Mouse (Mus musculus) intestine, embryonic 16.5 days (tissue): Measurements from ENCODE around the gene C8a. TPM values are rescaled to one million over a fixed set of nuclear protein-coding genes. Genes with fewer than 3 reads are reported as not detected.

Source experiments
- ATAC-seq: fragments of 200-750 bp; cut with Nextera tagmentation; 2 replicates; pipeline ENCODE4 v1.8.0; 2017; ENCODE audit warnings: moderate TSS enrichment, moderate library complexity
- H3K27ac ChIP-seq: fragments of 300-500 bp; sonication (generic); 2 replicates; pipeline ENCODE4 v1.5.1; 2014; ENCODE audit warnings: mild to moderate bottlenecking, low read length
- H3K27me3 ChIP-seq: fragments of 300-500 bp; sonication (generic); replicated peaks from 2 replicates; pipeline ENCODE4 v1.6.1; 2014; ENCODE audit warnings: low read length, control low read depth, mixed read lengths; ENCODE audit not compliant: control insufficient read depth, insufficient read depth
- H3K36me3 ChIP-seq: fragments of 300-500 bp; sonication (generic); 2 replicates; pipeline ENCODE4 v1.6.1; 2014; ENCODE audit warnings: low read length, control low read depth; ENCODE audit not compliant: control insufficient read depth, insufficient read depth
- H3K4me1 ChIP-seq: fragments of 300-500 bp; sonication (generic); 2 replicates; pipeline ENCODE4 v1.6.1; 2014; ENCODE audit warnings: low read length, control low read depth, mixed read lengths; ENCODE audit not compliant: control insufficient read depth, insufficient read depth
- H3K4me2 ChIP-seq: fragments of 300-500 bp; sonication (generic); 2 replicates; pipeline ENCODE4 v1.6.1; 2014; ENCODE audit warnings: low read depth, low read length, control low read depth
- H3K4me3 ChIP-seq: fragments of 300-500 bp; sonication (generic); 2 replicates; pipeline ENCODE4 v1.5.1; 2014; ENCODE audit warnings: mild to moderate bottlenecking, low read length
- H3K9ac ChIP-seq: fragments of 300-500 bp; sonication (generic); 2 replicates; pipeline ENCODE4 v1.6.1; 2014; ENCODE audit warnings: low read depth, low read length
- H3K9me3 ChIP-seq: fragments of 300-500 bp; sonication (generic); 2 replicates; pipeline ENCODE4 v1.6.1; 2016; ENCODE audit warnings: low read length, control low read depth; ENCODE audit not compliant: control insufficient read depth
- WGBS: fragments of 180-500 bp; shearing (Covaris S2); extraction: QIAGEN DNeasy Blood & Tissue Kit; methylation state at CpG from one replicate; pipeline ENCODE4 v1.1.7; 2014; 5-methylcytosine and 5-hydroxymethylcytosine counted together
- polyA plus RNA-seq: library from polyadenylated mRNA; unstranded; fragments of >200 nt; fragmentation: Nextera tagmentation; extraction: Ambion mirVana; gene quantifications from 2 replicates; pipeline ENCODE4 v1.2.1, GENCODE M21; 2015

Gene C8a
- polyA plus RNA-seq, 1 experiment from 2014 or later = 0.31 TPM

DNA sequence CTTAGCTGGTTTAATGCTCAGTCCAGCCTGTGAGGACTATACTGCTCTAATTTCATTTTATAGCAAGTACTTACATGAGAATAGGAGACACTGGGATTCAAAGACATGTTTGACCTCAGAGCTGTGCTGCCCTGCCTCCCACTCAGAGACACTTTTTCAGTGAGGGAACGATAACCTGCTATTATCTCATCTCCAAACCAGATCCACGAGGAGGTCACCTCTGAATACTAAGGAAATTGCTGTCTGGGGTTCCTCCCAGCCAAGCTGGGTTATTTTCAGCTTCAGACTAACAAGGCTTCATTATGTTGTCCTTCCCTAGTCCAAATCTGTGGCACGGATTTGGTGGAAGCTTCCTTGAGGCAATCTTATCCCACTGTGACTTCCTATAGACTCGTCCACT lies 56.3 kb downstream of the C8a start:
- Histone ChIP-seq H3K36me3 (no peaks in the 10 kb centered on the region), H3K27me3 (no peaks in the 10 kb centered on the region), H3K9me3 (no peaks in the 10 kb centered on the region), H3K4me3 (no peak overlapping the region), H3K4me1 (0 out of 2 replicates have a peak, but pooled peaks cover 3% of the 10 kb centered on the region), H3K27ac (no peak overlapping the region), H3K4me2 (no peak overlapping the region), H3K9ac (no peak overlapping the region)
- no peak for ATAC-seq
- WGBS = 69% methylated on average over 4 of the region's 4 CpGs

DNA sequence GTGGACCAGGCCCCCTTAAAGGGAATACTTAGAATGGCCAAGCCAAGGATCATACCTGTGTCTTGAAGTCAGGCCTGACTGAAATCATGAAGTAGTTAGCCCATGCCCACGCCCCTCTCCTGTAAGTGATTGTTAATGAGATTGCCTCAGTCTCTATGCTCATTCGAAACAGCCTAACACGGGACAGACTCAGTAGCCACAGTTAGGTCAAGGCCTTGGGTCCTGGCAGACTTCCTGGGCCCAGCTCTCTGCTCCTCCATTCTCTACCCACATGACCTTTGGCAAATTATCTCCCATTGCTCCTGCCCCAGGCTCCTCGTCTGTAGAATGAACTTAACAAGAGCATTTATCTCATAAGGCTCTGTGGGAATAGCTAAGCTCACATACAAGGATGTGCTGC lies 57.2 kb downstream of the C8a start:
- H3K4me1 ChIP-seq = 0 out of 2 replicates have a peak, but pooled peaks cover 3% of the 10 kb centered on the region
- H3K4me3 ChIP-seq = no peak overlapping the region
- H3K36me3 ChIP-seq = no peaks in the 10 kb centered on the region
- H3K27me3 ChIP-seq = no peaks in the 10 kb centered on the region
- no peaks in the 10 kb centered on the region for H3K9me3 ChIP-seq
- no peak overlapping the region for H3K27ac ChIP-seq
- no peak overlapping the region for H3K9ac ChIP-seq
- WGBS = 63% methylated on average over 4 of the region's 4 CpGs
- ATAC-seq = no peak
- H3K4me2 ChIP-seq = no peak overlapping the region

- no peak overlapping the region for H3K4me2 ChIP-seq
- H3K27me3 ChIP-seq = no peaks in the 10 kb centered on the region
- no peaks in the 10 kb centered on the region for H3K9me3 ChIP-seq
- no peaks in the 10 kb centered on the region for H3K36me3 ChIP-seq
- H3K9ac ChIP-seq = no peak overlapping the region
- 61% methylated on average over 2 of the region's 2 CpGs for WGBS
- H3K27ac ChIP-seq = no peak overlapping the region
- no peaks in the 10 kb centered on the region for H3K4me1 ChIP-seq
- 0 out of 2 replicates have a peak, but pooled peaks have one; percentile 38 for ATAC-seq
- no peak overlapping the region for H3K4me3 ChIP-seq
Observed at GRCm38 (mm10) chr4:104817509-104817908, 58.7 kb downstream of the C8a start.

DNA sequence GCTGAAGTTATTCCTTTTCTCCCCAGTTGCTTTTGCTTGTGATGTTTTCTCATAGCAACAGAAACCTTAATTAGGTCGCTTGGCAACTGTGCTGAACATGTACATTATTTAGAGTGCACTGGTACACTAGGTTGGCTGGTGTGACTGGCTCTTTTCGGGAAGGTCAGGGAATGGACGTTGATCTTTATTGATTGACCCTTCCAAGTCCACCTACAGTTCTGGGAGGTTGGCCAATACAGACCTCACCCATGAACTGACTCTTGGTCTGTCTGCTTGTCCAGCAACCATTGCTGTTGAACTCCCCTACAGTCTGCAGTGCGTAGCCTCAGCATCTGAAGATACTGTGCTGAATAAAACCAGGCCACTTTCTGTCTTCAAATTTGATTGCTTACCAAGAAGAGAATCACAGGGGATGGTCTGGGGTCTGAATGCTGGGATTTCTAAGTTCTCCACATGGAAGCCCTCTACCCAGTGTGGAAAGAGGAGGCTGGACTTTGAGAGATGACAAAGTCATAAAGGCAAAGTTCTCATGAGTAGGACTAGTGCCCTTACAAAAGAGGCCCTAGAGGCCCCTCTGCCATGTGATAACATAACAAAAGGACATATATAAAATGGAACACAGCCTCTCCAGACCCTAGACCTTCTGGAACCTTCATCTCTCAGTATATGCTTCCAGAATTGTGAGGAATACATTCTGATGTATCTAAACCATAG lies 59.5 kb downstream of the C8a start:
- Histone ChIP-seq H3K4me3 (no peak overlapping the region), H3K27me3 (no peaks in the 10 kb centered on the region), H3K4me2 (no peak overlapping the region), H3K36me3 (no peaks in the 10 kb centered on the region), H3K27ac (no peak overlapping the region), H3K4me1 (no peaks in the 10 kb centered on the region), H3K9me3 (no peaks in the 10 kb centered on the region), H3K9ac (no peak overlapping the region)
- 83% methylated on average over 4 of the region's 4 CpGs for WGBS
- peak; percentile 64; the same call in 1 of the 2 replicates for ATAC-seq

DNA sequence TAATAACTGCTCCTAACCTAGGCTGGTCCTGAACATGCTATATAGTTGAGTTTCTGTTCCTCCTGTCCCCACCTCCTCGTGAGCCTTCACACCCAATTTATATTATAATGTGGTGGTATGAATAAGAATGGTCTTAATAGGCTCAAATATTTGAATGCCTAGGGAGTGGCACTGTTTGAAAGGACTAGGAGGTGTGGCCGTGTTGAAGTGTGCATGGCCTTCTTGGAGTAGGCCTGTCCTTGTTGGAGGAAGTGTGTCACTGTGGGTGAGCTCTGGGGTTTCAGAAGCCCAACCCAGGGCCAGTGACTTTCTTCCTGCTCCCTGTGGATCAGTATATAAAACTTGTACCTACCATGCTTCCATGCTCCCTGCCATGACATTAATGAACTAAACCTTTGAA lies 62.6 kb downstream of the C8a start:
- no peak overlapping the region for H3K4me3 ChIP-seq
- no peaks in the 10 kb centered on the region for H3K36me3 ChIP-seq
- H3K4me2 ChIP-seq = no peak overlapping the region
- H3K27ac ChIP-seq = no peak overlapping the region
- no peaks in the 10 kb centered on the region for H3K9me3 ChIP-seq
- no peaks in the 10 kb centered on the region for H3K27me3 ChIP-seq
- no peaks in the 10 kb centered on the region for H3K4me1 ChIP-seq
- ATAC-seq = no peak
- H3K9ac ChIP-seq = no peak overlapping the region
- 83% methylated on average over 2 of the region's 2 CpGs for WGBS

GRCm38 (mm10) chr4:104810710-104811286 lies 65.4 kb downstream of the C8a start:
- Histone ChIP-seq H3K4me1 (no peaks in the 10 kb centered on the region), H3K4me3 (no peak overlapping the region), H3K9ac (no peak overlapping the region), H3K36me3 (no peaks in the 10 kb centered on the region), H3K4me2 (no peak overlapping the region), H3K9me3 (no peaks in the 10 kb centered on the region), H3K27ac (no peak overlapping the region), H3K27me3 (no peaks in the 10 kb centered on the region)
- 57% methylated on average over 10 of the region's 10 CpGs for WGBS
- no peak for ATAC-seq

- Histone ChIP-seq H3K36me3 (no peaks in the 10 kb centered on the region), H3K27me3 (no peaks in the 10 kb centered on the region), H3K27ac (no peak overlapping the region), H3K4me1 (no peaks in the 10 kb centered on the region), H3K9ac (no peak overlapping the region), H3K4me2 (no peak overlapping the region), H3K9me3 (no peaks in the 10 kb centered on the region), H3K4me3 (no peak overlapping the region)
- 72% methylated on average over 19 of the region's 19 CpGs for WGBS
- no peak for ATAC-seq
Observed at GRCm38 (mm10) chr4:104805414-104806257, 70.6 kb downstream of the C8a start.

DNA sequence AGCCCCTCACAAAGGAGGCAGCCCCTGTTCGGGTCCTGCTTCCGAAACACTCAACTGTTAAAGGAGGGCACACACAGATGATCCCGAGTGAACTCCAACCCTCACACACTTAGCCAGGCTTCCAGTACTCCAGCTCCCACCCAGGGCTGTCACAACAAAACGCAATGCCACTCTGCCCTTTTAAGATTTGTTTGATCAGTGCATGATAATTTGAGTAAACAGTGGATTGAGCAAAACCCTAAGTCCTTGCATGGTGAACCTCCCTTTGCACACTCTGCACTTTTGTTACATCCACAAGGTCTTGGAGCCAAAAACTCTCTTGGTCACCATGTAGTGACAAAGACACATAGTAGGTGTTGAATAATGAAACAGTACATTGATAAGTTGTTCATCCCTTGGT lies 72.1 kb downstream of the C8a start:
- Histone ChIP-seq H3K36me3 (no peaks in the 10 kb centered on the region), H3K27ac (no peak overlapping the region), H3K4me2 (no peak overlapping the region), H3K9ac (no peak overlapping the region), H3K4me3 (no peak overlapping the region), H3K4me1 (no peaks in the 10 kb centered on the region), H3K27me3 (no peaks in the 10 kb centered on the region), H3K9me3 (no peaks in the 10 kb centered on the region)
- 64% methylated on average over 4 of the region's 4 CpGs for WGBS
- ATAC-seq = no peak

- Histone ChIP-seq H3K27me3 (no peaks in the 10 kb centered on the region), H3K4me3 (no peak overlapping the region), H3K9me3 (no peaks in the 10 kb centered on the region), H3K4me1 (no peaks in the 10 kb centered on the region), H3K9ac (no peak overlapping the region), H3K36me3 (no peaks in the 10 kb centered on the region), H3K4me2 (no peak overlapping the region), H3K27ac (no peak overlapping the region)
- WGBS = 92% methylated on average over 3 of the region's 3 CpGs
- no peak for ATAC-seq
Observed at GRCm38 (mm10) chr4:104801625-104802024, 74.6 kb downstream of the C8a start.
